Mouse (Mus musculus) embryonic facial prominence, embryonic 15.5 days (tissue): ENCODE data around the gene Gm14406. TPM values are rescaled to one million over a fixed set of nuclear protein-coding genes. Genes with fewer than 3 reads are reported as not detected.

Experiments used
- polyA plus RNA-seq: library from polyadenylated mRNA; unstranded; fragments of >200 nt; fragmentation: Nextera tagmentation; extraction: Ambion mirVana; gene quantifications from 2 replicates; pipeline ENCODE4 v1.2.1, GENCODE M21; 2015

Gm14406 gene
- polyA plus RNA-seq, 1 experiment from 2014 or later: not detected

Other genes with a start within 250 kb of the Gm14406 start
- gene Gm14418, start 179.9 kb downstream of the Gm14406 start, polyA plus RNA-seq: 7.3 and 8.7 TPM in 2 replicates
- gene Zfp970, start 113.5 kb downstream of the Gm14406 start, polyA plus RNA-seq: 11.1 and 11.8 TPM in 2 replicates
- gene Gm14403, start 80.0 kb downstream of the Gm14406 start, polyA plus RNA-seq: 4.9 and 5.3 TPM in 2 replicates
- 6.5 and 6.7 TPM in 2 replicates for gene Gm14322, start 181.1 kb upstream of the Gm14406 start, polyA plus RNA-seq